Mouse (Mus musculus) megakaryocyte-erythroid progenitor cell, adult 5-6 weeks (primary cell): ENCODE measurements around the gene Wdr3. TPM values are rescaled to one million over a fixed set of nuclear protein-coding genes. Genes with fewer than 3 reads are reported as not detected.

Source experiments
- total RNA-seq, 2 experiments: library from RNA; stranded (forward) in 1 of 2; stranded (reverse) in 1 of 2; fragments of 200-1000, 215-1000 nt in 1 of 2; fragments of >200 nt in 1 of 2; fragmentation: Nextera tagmentation in 1 of 2; gene quantifications; 2 replicates each; pipeline ENCODE4 v1.2.3; 2014 to 2017

Gene Wdr3
- total RNA-seq, 2 experiments from 2014 or later: 73.8 to 162 TPM

Other genes starting within 250 kb of the Wdr3 start
- gene Gdap2, start within 50 bp of the Wdr3 start, total RNA-seq (2014; fragmentation: Nextera tagmentation): 12.5 and 17.8 TPM in 2 replicates
- gene Gdap2, start within 50 bp of the Wdr3 start, total RNA-seq (2017): 17.7 and 30.9 TPM in 2 replicates